Mouse (Mus musculus): ENCODE results near the gene Pum3.

- TF ChIP-seq CTCF (IDR thresholded peaks at IDR 0.05; ENCODE audit: extremely low read depth, insufficient read length, insufficient replicate concordance, low read depth, low read length): no peak
- no peak for TF ChIP-seq POLR2A (IDR thresholded peaks at IDR 0.05; ENCODE audit: low read depth, low read length)
These were observed 18.3 kb downstream of the Pum3 start for GRCm38 (mm10) chr19:27411340-27411739.

Measured in small intestine, adult 2 months (tissue).